Mouse (Mus musculus): Measurements from ENCODE around the gene Cd44.

Cd44 gene

DNA sequence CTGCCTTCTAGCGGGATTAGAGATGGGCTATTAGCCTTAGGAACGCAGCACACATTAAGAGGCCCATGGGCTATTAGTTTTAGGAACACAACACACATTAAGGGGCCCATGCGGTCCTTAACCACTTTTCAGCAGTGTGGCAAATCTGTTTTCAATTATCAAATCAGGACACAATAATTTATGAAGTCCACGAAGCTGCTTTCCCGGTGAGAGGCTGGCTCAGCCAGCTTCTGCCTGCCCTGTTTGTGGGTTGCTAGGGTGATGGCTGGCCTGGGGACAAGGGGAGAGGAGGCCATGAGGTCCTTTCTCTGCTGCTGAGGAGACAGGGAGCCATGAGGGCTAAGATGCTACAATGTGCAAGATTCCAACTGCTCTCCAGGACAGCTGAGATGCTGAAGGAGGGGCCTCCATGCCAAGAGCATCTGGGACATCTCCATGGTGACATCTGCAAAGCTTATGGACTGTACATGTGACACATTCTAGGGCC lies 81.2 kb downstream of the Cd44 start:
- DNase-seq (ENCODE audit: low spot score): peak; percentile 60

- peak; percentile 11 for DNase-seq (ENCODE audit: low spot score)
Observed at GRCm38 (mm10) chr2:102815289-102815809, 86.1 kb downstream of the Cd44 start.

GRCm38 (mm10) chr2:102812756-102813155 lies 88.7 kb downstream of the Cd44 start:
- DNase-seq (ENCODE audit: low spot score): no peak

GRCm38 (mm10) chr2:102809436-102809835 lies 92.0 kb downstream of the Cd44 start:
- DNase-seq (ENCODE audit: low spot score): no peak

DNA sequence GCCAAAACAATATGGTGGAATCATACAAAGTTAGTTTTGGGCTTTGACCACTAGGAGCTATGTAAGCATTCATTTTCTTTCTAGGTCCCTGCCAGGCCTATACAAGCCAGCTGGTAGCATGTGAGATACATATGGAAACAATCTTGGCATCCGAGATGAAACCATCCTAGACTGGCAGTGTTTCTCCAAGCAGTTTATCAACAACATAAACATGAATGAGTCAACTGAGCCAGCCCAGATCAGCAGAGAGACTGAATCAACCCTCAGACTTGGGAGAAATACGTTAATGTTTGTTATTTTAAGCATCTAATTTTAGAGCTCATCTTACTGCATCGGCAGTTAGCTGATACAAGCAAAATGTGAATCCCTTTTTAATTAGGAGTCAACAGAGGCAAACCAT lies 93.8 kb downstream of the Cd44 start:
- DNase-seq (ENCODE audit: low spot score): peak; percentile 10

GRCm38 (mm10) chr2:102805761-102806496 lies 95.5 kb downstream of the Cd44 start:
- no peak for DNase-seq (ENCODE audit: low spot score)

- no peak for DNase-seq (ENCODE audit: low spot score)
Observed at GRCm38 (mm10) chr2:102805283-102805682, 96.2 kb downstream of the Cd44 start.

DNA sequence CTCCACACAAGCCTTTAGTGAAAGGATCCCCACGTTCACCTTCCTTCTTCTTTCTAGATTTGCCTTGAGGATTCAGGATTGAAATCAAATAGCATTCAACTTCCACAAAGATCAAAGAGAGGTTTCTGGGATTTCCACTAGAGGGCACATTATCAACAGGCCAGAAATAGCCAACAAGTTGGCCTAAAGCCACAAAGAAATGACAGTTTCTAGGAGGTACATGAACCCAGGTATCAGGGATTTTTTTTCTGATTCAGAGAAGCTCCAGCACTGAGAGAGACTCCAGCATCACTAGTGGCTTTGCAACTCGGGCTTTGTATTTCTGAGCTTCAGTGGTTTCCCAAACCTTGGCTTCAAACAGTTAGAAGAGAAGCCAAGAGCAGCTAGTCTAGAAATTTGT lies 97.4 kb downstream of the Cd44 start:
- peak; percentile 73 for DNase-seq (ENCODE audit: low spot score)

GRCm38 (mm10) chr2:102801899-102802298 lies 99.6 kb downstream of the Cd44 start:
- no peak for DNase-seq (ENCODE audit: low spot score)

DNA sequence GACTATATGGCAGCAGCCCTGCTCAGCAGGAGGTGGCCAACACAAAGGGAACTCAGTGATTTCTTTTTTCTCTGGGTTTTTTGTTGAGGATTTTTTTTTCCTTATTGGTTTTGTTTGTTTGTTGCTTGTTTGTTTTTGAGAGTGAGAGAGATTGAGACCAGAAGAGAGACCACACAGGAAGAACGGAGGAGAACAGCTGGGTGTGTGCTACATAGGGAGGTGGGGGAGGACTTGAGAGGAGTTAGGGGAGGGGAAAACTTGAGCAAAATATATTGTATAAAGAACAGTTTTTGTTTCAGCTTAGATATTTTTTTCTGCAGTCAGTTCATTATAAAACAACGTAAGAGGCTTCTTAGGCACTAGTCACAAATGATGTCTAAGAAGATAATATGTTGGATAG lies 103.3 kb downstream of the Cd44 start:
- no peak for DNase-seq (ENCODE audit: low spot score)

- no peak for DNase-seq (ENCODE audit: low spot score)
Observed at GRCm38 (mm10) chr2:102795034-102795433, 106.4 kb downstream of the Cd44 start.

DNA sequence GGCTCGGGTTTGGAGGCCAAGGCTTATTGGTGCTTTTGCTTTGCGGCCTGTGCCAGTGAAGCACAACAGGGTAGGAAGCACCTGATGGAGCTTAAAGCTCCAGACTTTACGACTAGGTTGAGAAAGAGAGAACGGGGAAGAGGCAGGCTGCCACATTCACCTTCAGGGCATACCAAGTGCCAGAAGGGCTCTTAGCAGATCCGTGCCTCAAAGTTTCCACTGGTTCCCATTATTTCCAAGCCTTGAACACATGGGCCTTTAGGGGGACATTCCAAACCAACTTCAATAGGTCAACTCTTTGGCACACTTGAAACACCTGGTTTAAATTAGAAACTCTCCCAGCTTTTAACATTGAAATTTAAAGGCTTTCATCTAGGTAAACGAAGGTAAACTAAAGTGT lies 108.7 kb downstream of the Cd44 start:
- DNase-seq (ENCODE audit: low spot score): no peak

DNA sequence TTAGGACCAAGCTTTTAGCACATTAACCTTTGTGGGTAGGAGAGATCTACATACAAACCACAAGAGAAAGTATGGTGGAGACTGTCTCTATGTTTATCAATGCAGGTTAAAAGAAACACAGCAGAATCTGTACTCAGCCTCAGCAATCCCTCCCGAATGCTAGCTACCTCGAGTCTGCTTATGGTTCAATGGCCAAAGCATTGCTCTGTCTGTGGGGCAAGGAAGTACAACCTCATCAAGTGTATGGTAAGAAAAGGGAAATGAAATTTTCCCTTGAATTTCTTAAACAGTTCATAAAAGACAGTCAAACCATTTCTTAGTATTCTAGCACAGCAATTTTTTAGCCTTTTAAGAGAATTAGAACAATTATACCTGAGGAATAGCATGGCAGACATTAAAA lies 109.8 kb downstream of the Cd44 start:
- DNase-seq (ENCODE audit: low spot score): no peak

DNA sequence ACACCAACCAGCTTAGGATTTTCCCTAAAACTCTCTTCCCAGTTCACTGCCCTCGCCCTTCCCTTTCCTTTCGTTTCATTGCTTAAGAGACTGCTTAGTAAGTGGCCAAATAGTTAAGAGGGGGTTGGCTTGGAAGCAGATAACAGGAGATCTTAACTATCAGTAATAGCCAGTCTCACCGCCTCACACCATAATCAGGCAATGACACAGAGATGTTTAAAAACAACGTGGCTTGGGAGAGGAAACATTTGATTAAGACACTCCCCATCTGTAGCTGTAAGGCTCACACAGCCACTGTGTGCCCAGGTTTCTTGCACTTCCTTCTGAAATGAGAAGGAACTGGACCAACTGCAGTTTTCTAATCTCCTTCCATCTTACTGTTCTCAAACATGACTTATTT lies 115.8 kb downstream of the Cd44 start:
- DNase-seq (ENCODE audit: low spot score): no peak

GRCm38 (mm10) chr2:102782751-102783150 lies 118.7 kb downstream of the Cd44 start:
- DNase-seq (ENCODE audit: low spot score): no peak

DNA sequence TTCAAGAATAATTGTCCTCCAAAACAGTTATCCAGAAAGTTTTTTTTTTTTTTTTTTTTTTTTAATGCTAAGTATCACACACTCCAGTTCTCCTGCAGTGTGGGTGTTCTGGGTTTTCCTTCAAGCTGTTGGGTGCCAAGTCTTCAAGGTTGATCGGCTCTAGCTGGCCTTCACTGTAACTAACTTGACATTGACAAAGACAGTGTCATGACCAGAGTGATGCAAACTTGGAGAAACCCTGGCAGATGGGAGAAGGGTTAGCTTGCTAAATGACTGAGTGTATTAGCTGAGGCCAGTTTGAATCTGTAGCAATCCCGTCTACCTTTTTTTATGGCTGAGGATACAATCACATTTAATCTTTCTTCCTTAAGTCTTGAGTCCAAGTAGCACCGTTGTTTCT lies 123.3 kb downstream of the Cd44 start:
- DNase-seq (ENCODE audit: low spot score): no peak

DNA sequence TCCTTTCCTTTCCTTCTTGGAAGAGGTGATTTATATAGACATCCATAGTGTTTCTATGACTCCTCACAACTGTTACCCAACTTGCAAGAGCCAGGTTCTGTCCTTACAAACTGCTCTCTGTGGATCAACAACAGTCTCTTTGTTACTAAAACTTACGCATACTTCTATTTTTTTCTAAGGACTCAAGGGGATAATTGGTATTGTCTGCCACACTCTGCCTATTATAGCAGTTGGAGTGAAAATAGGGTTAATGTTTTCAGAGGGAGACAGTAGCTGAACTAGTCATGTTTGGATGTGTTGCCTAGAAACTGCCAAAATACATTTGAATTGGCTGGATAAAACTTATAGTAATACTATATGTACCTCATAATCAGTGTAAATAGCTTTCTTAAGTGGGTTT lies 125.9 kb downstream of the Cd44 start:
- DNase-seq (ENCODE audit: low spot score): no peak

DNA sequence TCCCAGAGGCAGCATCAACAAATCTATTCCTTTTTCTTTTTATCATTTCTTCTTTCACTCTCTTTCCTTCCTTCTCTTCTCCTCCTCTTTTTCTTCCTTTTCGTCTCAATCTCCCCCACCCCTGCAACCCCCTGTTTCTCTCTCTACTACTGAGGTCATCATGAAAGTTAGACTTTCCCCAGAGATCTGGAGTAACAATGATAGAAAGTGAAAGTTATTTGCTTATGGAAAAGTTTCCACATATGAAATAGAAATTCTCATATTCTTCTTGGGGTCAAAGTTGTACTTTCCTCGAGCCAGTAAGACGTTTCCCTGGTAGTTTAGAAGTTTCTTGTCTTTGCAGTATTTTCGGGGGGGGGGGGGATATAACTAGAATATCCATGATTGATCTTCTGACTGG lies 126.8 kb downstream of the Cd44 start:
- DNase-seq (ENCODE audit: low spot score): no peak

GRCm38 (mm10) chr2:102772276-102772675 lies 129.2 kb downstream of the Cd44 start:
- no peak for DNase-seq (ENCODE audit: low spot score)

DNA sequence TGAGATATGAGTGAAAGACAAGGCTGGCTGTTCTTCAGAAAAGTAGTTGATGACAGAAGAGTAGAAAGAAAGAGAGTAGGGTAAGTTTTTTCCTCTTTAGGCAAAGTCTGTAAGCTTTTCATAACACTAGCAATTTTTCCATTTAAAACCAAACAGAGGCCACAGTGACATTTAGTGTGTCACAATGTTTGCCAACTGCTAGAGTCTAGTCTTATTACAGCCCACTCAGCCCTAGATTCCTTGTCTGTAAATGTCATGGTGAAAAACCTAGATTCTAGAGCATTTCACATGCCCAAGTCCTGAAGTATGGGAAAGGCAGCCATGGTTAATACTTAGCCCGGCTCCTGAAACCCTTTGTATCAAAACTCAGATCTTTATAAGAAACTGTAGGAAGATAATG lies 130.2 kb downstream of the Cd44 start:
- no peak for DNase-seq (ENCODE audit: low spot score)

DNA sequence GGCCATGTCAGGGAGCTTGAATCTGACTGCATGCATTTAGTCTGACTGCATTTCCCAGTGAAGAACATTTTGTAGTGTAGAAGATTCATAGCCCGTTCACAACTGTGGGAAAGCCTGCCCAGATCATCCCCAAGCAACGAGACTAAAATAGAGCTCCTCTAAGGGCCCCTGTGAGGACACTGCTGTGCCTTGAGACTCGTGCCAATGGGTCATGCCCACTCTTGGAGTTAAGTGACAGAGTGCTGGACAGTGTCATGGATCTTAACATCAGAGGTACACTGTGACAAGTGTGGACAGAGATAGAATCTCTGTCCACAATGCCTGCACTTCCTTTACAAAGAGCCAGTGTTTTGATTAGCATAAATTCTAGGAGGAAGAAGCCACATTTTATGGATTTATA lies 133.2 kb downstream of the Cd44 start:
- no peak for DNase-seq (ENCODE audit: low spot score)

DNA sequence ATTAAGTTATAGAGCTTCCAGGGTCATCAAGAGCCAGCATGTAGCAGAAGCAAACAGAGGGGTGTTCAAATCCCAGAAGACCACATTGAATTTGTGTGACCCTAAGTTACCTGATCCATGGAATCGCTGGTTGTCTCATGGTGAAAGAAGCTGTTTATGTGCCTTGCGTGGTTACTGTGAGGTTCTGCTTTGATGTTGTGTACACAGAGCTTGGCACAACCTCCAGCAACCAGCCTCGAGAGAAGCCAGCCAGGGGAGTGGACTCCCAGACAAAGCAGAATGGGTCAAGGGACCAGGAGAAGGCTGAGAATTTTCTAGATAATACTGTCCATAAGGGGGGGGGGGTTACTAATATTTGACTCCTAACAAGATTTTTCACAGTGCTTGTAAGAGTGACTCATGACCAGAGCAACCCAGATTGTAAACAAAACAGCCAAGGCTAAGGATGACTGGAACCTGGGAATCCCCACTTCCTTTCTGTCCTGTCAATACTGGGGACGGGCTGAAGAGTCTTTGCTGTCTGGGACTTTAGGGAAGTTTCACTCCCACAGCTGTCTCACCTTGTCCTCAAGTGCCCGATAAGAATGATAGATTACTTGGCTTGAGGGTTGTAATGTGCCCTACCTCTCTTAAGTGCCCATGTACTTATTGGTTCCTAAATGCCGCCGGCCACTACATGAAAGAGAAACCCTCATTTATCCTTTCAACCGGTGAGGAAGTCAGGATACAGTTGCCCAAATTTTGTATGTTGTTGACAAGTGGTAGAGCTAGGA lies 136.7 kb downstream of the Cd44 start:
- DNase-seq (ENCODE audit: low spot score): no peak

DNA sequence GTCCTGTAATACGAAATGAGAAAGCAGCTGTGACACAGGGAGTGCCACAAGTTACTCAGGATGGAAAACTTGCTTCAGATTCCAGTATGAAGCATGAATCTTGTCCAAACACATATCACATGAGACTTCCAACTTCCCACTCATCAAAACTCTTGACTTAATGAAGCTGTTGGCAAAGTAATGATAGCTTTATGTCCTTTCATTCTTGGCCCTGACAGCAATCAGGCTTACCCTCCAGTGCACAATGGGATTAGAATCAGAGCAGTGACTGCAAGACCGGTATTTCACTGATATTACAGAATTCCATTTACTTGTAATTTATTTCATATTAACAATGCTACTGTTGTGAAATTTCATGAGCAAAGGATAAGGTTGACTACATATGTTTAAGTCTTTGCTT lies 137.5 kb downstream of the Cd44 start:
- no peak for DNase-seq (ENCODE audit: low spot score)

Measured in embryo, embryonic 10.5 days (tissue).